Mouse (Mus musculus): Measurements from ENCODE around the gene Syne3. TPM values are rescaled to one million over a fixed set of nuclear protein-coding genes. Genes with fewer than 3 reads are reported as not detected.

The Syne3 gene
- polyA plus RNA-seq, 1 experiment from 2014 or later, result 1.3 TPM

DNA sequence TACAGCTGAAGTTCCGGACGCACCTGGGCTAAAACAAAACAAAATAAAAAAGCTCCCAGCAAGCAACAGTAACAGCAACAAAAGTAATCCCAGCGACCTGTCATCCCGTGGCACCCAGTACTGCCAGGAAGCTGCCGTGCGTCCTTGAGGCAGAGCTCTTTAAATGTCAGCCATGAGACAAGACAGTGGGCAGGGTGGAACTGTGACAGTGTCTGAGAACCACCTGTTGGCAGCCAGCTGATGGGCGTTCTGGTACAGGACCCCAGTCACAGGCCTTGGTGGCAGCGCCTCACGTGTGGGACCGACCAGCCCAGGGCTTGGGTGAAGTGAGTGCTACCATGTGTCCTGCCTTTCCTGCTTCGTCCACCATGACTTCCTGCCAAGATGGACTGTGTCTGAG is 28.6 kb upstream of the Syne3 start:
- Histone ChIP-seq H3K9me3 (no peaks in the 10 kb centered on the region), H3K4me1 (peaks cover 32% of the 10 kb centered on the region), H3K9ac (peak overlapping the region; percentile 11; the same call in 1 of the 2 replicates), H3K27ac (no peak overlapping the region), H3K27me3 (no peaks in the 10 kb centered on the region), H3K4me2 (no peak overlapping the region), H3K36me3 (peaks cover 32% of the 10 kb centered on the region), H3K4me3 (no peak overlapping the region)
- no peak for ATAC-seq (ENCODE audit: insufficient number of reproducible peaks, insufficient read depth, low FRiP score, low TSS enrichment, low read depth)
- WGBS, result 84% methylated on average over 11 of the region's 11 CpGs

DNA sequence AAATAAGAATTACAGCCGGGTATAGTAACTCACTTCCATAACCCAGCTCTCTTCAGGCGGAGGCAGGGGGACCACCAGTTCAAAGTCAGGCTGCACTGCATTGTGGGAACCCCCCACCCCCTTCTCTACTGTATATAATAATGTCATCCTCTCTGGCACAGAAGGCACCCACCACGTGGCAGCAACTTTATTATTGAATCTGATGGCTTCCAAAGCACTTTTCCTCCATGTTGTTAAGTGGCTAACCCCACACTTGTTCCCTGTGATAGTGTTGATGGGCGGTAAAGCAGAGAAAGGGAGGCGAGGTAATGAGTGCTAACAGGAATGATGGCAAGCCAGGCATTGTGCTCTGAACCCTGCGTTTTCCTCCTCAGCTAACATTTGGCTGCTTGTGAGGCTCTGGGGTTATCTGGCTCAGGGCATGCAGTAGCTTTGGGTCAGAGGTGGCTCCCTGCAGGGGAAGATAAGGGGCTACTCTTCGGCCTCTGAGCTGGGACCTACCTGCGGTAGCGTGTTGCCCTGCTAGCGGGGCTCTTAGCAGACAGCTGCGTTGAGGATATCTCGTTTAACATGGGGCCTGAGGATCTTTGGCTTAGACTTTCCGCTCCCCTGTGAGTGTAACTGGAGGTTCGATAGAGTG is 24.6 kb upstream of the Syne3 start:
- peak overlapping the region; percentile 91; the same call in 1 of the 2 replicates for H3K9ac ChIP-seq
- peaks cover 43% of the 10 kb centered on the region for H3K4me1 ChIP-seq

GRCm38 (mm10) chr12:105032832-105033775 is 23.5 kb upstream of the Syne3 start:
- no peaks in the 10 kb centered on the region for H3K9me3 ChIP-seq
- 2% methylated on average over 45 of the region's 45 CpGs for WGBS
- ATAC-seq (ENCODE audit: insufficient number of reproducible peaks, insufficient read depth, low FRiP score, low TSS enrichment, low read depth), result peak; percentile 53; the same call in 1 of the 2 replicates
- peak overlapping the region; percentile 80 for H3K27ac ChIP-seq
- H3K9ac ChIP-seq, result peak overlapping the region; percentile 91
- peaks cover 38% of the 10 kb centered on the region for H3K4me1 ChIP-seq
- peaks cover 17% of the 10 kb centered on the region for H3K36me3 ChIP-seq
- H3K4me2 ChIP-seq, result peak overlapping the region; percentile 87
- H3K4me3 ChIP-seq, result peak overlapping the region; percentile 96
- H3K27me3 ChIP-seq, result no peaks in the 10 kb centered on the region

More for the DNA sequence above, 24.6 kb upstream of the Syne3 start:
- Histone ChIP-seq H3K36me3 (peaks cover 12% of the 10 kb centered on the region), H3K27ac (no peak overlapping the region), H3K4me3 (peak overlapping the region; percentile 96), H3K27me3 (no peaks in the 10 kb centered on the region), H3K9me3 (no peaks in the 10 kb centered on the region), H3K4me2 (peak overlapping the region; percentile 87)
- WGBS, result 81% methylated on average over 14 of the region's 14 CpGs
- no peak for ATAC-seq (ENCODE audit: insufficient number of reproducible peaks, insufficient read depth, low FRiP score, low TSS enrichment, low read depth)

DNA sequence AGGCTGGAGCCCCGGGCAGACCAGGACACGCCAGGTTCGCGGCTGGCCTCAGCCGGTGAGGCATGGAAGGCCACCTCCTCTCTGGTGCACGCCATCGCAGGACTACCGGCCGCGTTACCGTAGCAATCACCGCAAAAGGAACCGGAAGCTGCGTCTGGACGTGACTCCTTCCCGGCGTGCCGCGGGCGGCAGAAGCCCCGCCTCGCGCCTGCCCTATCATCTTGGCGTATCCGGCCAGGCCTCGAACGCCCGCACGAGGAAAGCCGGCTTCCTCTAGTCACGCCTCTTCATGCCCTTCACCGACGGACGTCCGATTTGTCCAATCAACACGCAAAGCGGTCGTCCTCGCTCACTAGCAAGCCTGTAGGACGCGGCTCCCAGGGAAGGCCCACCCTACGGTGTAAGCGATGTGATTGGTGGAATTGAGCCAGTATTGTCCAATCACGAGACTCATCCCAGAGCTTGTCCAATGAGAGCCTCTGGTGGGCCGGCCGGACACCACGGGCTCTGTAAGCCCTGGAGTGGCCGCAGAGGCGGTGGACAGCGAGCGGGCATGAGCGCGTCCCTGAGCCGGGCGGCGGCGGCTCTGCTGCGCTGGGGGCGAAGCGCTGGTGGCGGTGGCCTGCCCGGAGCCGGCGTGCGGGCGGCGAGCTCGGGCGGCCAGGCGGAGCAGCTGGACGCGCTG is 22.7 kb upstream of the Syne3 start, which contains the start of gene Glrx5:
Gene Glrx5 (plus strand): TSS at position 542 of the 685 bp plus-strand sequence.
- peak within 1 kb of the TSS; percentile 96 for H3K4me3 ChIP-seq
- H3K4me1 ChIP-seq, result peaks cover 38% of the 10 kb centered on the region
- peak within 1 kb of the TSS; percentile 96 for H3K4me2 ChIP-seq
- ATAC-seq (ENCODE audit: insufficient number of reproducible peaks, insufficient read depth, low FRiP score, low TSS enrichment, low read depth), result peak; percentile 99
- under 1% methylated on average over 71 of the region's 72 CpGs for WGBS
- peak within 1 kb of the TSS; percentile 80 for H3K27ac ChIP-seq
- H3K27me3 ChIP-seq, result no peaks in the 10 kb centered on the region
- H3K36me3 ChIP-seq, result peaks cover 17% of the 10 kb centered on the region
- no peaks in the 10 kb centered on the region for H3K9me3 ChIP-seq
- H3K9ac ChIP-seq, result peak within 1 kb of the TSS; percentile 91

- Histone ChIP-seq H3K27me3 (no peaks in the 10 kb centered on the region), H3K9me3 (no peaks in the 10 kb centered on the region), H3K9ac (peak overlapping the region; percentile 87), H3K4me2 (peak overlapping the region; percentile 96), H3K36me3 (peaks cover 17% of the 10 kb centered on the region), H3K4me3 (peak overlapping the region; percentile 96), H3K27ac (peak overlapping the region; percentile 48; the same call in 1 of the 2 replicates), H3K4me1 (peaks cover 38% of the 10 kb centered on the region)
- WGBS, result 6% methylated on average over 37 of the region's 37 CpGs
- ATAC-seq (ENCODE audit: insufficient number of reproducible peaks, insufficient read depth, low FRiP score, low TSS enrichment, low read depth), result no peak
These were observed 21.8 kb upstream of the Syne3 start for GRCm38 (mm10) chr12:105031081-105032058.

GRCm38 (mm10) chr12:105029890-105030289 is 20.3 kb upstream of the Syne3 start:
- H3K9ac ChIP-seq, result no peak overlapping the region
- peaks cover 30% of the 10 kb centered on the region for H3K4me1 ChIP-seq
- WGBS, result 88% methylated on average over 9 of the region's 9 CpGs
- no peaks in the 10 kb centered on the region for H3K9me3 ChIP-seq
- H3K27me3 ChIP-seq, result no peaks in the 10 kb centered on the region
- ATAC-seq (ENCODE audit: insufficient number of reproducible peaks, insufficient read depth, low FRiP score, low TSS enrichment, low read depth), result no peak
- H3K4me3 ChIP-seq, result no peak overlapping the region
- peaks cover 17% of the 10 kb centered on the region for H3K36me3 ChIP-seq
- no peak overlapping the region for H3K4me2 ChIP-seq
- H3K27ac ChIP-seq, result no peak overlapping the region

DNA sequence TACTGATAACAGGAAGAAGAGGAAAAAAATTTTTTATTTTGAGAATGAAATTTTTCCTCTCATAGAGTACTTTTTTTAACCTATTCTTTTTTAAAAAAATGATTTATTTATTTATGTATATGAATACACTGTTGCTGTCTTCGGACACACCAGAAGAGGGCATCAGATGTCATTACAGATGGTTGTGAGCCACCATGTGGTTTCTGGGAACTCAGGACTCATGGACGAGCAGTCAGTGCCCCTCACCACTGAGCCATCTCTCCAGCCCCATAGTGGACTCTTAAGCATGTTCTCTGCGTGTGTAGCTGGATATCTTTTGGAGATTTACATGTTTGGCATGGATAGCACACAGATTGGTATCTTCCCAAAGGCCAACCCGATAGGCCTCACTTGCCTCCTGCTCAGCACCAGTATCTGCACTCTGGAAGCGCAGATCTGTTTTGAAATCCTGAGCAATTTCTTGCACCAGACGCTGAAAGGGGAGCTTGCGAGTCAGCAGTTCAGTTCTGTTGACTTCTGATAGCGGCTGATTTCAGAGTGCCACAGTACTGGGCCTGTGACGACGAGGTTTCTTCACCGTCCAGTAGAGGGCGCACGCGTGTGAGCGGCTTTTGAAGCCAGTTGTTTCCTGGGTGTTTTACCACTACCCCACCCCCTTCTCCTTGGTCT is 17.8 kb upstream of the Syne3 start:
- 34% methylated on average over 15 of the region's 15 CpGs for WGBS
- H3K27ac ChIP-seq, result no peak overlapping the region

DNA sequence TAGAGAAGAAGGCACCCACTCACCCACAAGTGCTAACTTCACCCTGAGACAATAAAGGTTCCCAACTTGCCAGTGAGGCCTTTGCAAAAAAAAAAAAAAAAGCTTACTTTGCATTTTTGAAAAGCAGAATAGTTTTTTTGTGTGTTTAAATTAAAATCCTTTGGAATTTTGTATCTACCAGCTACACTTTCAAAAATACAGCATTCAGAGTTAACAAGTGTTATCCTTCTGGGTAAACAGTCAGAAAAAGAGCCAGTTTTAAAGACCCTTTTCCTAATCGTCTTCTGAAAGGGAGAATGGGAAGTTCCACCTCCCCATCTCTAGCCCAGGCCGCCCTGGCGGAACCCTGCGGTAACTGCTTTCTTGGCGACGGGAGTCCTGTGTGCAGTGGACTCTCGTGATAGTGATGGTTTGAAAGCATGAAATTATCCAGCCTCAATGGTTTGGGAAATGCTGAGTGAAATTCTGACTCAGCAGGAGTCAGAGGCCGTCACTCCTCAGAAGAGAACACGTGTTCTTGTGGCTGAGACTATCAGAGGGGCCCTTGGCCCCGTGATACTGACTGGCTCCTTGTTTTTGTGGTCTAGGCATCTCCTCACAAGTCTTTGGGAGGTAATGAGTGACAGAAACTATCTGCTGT is 16.5 kb upstream of the Syne3 start:
- no peaks in the 10 kb centered on the region for H3K27me3 ChIP-seq
- no peak overlapping the region for H3K4me2 ChIP-seq
- H3K4me3 ChIP-seq, result no peak overlapping the region
- WGBS, result 58% methylated on average over 10 of the region's 10 CpGs
- no peak overlapping the region for H3K27ac ChIP-seq
- H3K9me3 ChIP-seq, result peaks cover 15% of the 10 kb centered on the region
- peaks cover 22% of the 10 kb centered on the region for H3K36me3 ChIP-seq
- peaks cover 7% of the 10 kb centered on the region for H3K4me1 ChIP-seq
- H3K9ac ChIP-seq, result no peak overlapping the region
- ATAC-seq (ENCODE audit: insufficient number of reproducible peaks, insufficient read depth, low FRiP score, low TSS enrichment, low read depth), result no peak

More for the DNA sequence above, 17.8 kb upstream of the Syne3 start:
- Histone ChIP-seq H3K36me3 (peaks cover 22% of the 10 kb centered on the region), H3K4me2 (no peak overlapping the region), H3K9ac (no peak overlapping the region), H3K4me3 (no peak overlapping the region), H3K27me3 (no peaks in the 10 kb centered on the region), H3K4me1 (peaks cover 13% of the 10 kb centered on the region), H3K9me3 (peaks cover 15% of the 10 kb centered on the region)
- ATAC-seq (ENCODE audit: insufficient number of reproducible peaks, insufficient read depth, low FRiP score, low TSS enrichment, low read depth), result no peak

DNA sequence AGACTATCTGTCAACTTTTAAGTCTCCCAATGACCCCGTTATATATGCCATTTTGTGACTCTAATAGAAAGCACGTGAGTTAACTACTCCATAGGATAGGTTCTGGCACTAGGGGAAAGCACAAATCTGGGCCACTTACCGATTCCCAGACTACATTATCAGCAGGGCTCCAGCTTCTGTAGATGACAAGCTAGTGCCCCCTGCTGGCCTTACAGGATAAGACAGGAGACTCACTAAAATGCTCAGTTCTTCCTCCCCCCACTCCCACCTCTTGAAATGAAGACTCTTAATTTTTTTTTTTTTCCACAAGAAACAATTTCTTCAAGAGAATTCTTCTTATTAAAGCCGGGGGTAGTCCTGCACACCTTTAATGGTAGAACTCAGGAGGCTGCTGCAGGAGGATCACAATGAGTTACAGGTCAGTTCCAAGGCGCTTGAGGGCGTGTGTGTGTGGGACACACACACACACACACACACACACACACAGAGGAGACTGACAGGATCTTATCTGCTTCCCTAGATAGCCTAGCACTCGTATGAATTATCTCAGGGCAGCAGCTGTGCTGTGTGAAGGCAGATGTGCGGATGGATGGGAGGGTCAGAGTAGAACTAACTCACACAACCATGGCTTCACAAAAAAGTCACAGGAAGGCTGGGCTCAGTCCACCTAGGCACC is 15.8 kb upstream of the Syne3 start:
- WGBS, result 45% methylated on average over 8 of the region's 8 CpGs

More for the DNA sequence above, 15.8 kb upstream of the Syne3 start:
- ATAC-seq (ENCODE audit: insufficient number of reproducible peaks, insufficient read depth, low FRiP score, low TSS enrichment, low read depth), result no peak
- Histone ChIP-seq H3K4me3 (no peak overlapping the region), H3K4me1 (peaks cover under 1% of the 10 kb centered on the region; the same call in 1 of the 2 replicates), H3K9me3 (peaks cover 15% of the 10 kb centered on the region), H3K36me3 (peaks cover 21% of the 10 kb centered on the region), H3K27me3 (no peaks in the 10 kb centered on the region), H3K9ac (no peak overlapping the region), H3K4me2 (no peak overlapping the region), H3K27ac (no peak overlapping the region)

Measured in embryonic facial prominence, embryonic 13.5 days (tissue).